Mouse (Mus musculus) CH12.LX (cell line): ENCODE data around the gene Cpne8.

Experiments used
- CTCF ChIP-seq, 2 experiments: IDR thresholded peaks in 1 of 2; conservative IDR thresholded peaks in 1 of 2; 2 replicates each; pipeline ENCODE4 v1.5.1; 2011 to 2012; ENCODE audit warnings: low read depth in 2 of 2, low read length in 2 of 2, improper control_type of control experiment in 1 of 2, inconsistent platforms in 1 of 2, mild to moderate bottlenecking in 1 of 2, moderate library complexity in 1 of 2
- MAFK ChIP-seq: IDR thresholded peaks from 2 replicates; pipeline ENCODE4 v1.6.1; 2011; ENCODE audit warnings: low read length, improper control_type of control experiment; ENCODE audit not compliant: insufficient replicate concordance
- MAX ChIP-seq: IDR thresholded peaks from 2 replicates; pipeline ENCODE4 v1.6.1; 2011; ENCODE audit warnings: low read length, improper control_type of control experiment
- NELFE ChIP-seq: IDR thresholded peaks from 2 replicates; pipeline ENCODE4 v1.6.1; 2011; ENCODE audit warnings: low read depth, low read length, improper control_type of control experiment
- POLR2A ChIP-seq: IDR thresholded peaks from 2 replicates; pipeline ENCODE4 v1.6.1; 2011; ENCODE audit warnings: low read depth, mild to moderate bottlenecking, improper control_type of control experiment, low read length
- RAD21 ChIP-seq: IDR thresholded peaks from 2 replicates; pipeline ENCODE4 v1.6.1; 2011; ENCODE audit warnings: low read depth, mild to moderate bottlenecking, low read length, improper control_type of control experiment, moderate library complexity
- RCOR1 ChIP-seq: conservative IDR thresholded peaks from 2 replicates; pipeline ENCODE4 v1.6.1; 2012; ENCODE audit warnings: low read depth, mild to moderate bottlenecking, inconsistent platforms, low read length, improper control_type of control experiment
- SIN3A ChIP-seq: IDR thresholded peaks from 2 replicates; pipeline ENCODE4 v1.6.1; 2012; ENCODE audit warnings: low read length, improper control_type of control experiment, inconsistent platforms
- SMC3 ChIP-seq: IDR thresholded peaks from 2 replicates; pipeline ENCODE4 v1.6.1; 2011; ENCODE audit warnings: low read depth, low read length, improper control_type of control experiment
- USF2 ChIP-seq: conservative IDR thresholded peaks from 2 replicates; pipeline ENCODE4 v1.6.1; 2011; ENCODE audit warnings: low read depth, low read length, improper control_type of control experiment

DNA sequence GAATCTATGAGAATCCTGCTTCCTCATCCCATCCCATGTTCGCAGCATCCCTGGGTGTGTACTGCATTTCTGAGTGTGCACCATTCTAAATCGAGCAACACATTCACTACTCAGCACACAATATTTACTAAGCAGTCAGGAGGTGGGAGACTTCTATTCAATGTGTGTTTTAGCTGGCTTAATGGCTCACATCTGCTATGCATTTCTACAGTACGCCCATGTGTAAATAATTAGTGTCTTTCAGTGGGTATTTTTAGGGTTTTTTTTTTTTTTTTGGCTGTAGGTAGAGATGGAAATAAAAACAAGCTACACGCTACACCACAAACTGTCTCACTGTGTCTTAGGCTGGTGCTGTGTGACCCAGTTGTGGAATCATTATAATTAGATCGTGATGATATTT is 75.6 kb downstream of the Cpne8 start:
- TF ChIP-seq CTCF (conservative IDR thresholded peaks at IDR 0.05 in 1 of 2, IDR thresholded peaks at IDR 0.05 in 1 of 2; ENCODE audit: low read depth in 2 of 2, low read length in 2 of 2), result no peak
- TF ChIP-seq MAX, result no peak
- no peak for TF ChIP-seq SIN3A
- no peak for TF ChIP-seq MAFK
- no peak for TF ChIP-seq POLR2A
- TF ChIP-seq RCOR1, result no peak
- no peak for TF ChIP-seq SMC3
- no peak for TF ChIP-seq USF2
- TF ChIP-seq NELFE, result no peak
- no peak for TF ChIP-seq RAD21
